Mouse (Mus musculus): ENCODE data around the gene Bcl2l13.

DNA sequence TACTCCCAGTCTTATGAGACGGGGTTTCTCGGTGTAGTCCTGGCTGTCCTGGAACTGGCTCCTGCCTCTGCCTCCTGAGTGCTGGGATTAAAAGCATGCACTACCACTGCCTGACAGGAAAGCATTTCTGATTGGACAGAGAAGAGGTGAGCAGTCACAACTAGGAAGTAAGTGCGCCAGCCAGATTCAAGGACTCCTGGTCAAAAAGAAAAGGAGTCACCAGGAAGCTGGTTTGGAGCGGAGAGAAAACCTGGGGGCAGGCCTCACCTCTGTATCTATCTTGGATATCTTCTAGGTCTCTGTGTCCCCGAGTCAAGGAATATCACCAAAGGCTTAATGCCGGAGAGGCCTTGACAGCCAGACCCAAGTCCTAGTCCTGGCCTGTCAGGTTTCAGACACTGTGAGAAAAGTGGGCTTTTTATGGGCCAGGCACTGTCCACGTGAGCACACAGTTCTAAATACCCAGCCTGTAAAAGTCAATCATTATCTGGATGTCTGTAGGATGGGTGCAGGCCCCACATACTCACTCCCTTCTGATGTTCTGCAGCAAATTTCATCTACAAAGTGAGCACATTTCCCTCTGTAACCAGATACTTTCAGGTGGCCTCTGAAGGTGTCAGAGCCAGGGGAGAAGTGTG is 104.6 kb downstream of the Bcl2l13 start:
- TF ChIP-seq POLR2A (IDR thresholded peaks at IDR 0.05; ENCODE audit: extremely low read depth, insufficient read depth, low read length): no peak
- no peak for TF ChIP-seq CTCF (IDR thresholded peaks at IDR 0.05; ENCODE audit: low read depth, low read length)
